Mouse (Mus musculus): ENCODE measurements around the gene Tbx6.

GRCm38 (mm10) chr7:126767001-126767400, 14.3 kb upstream of the Tbx6 start:
- TF ChIP-seq CTCF (IDR thresholded peaks at IDR 0.05) (no peak), EP300 (IDR thresholded peaks at IDR 0.05) (no peak)
